19 mouse cellular contexts compared by ENCODE assay signal in the genomic region with DNA sequence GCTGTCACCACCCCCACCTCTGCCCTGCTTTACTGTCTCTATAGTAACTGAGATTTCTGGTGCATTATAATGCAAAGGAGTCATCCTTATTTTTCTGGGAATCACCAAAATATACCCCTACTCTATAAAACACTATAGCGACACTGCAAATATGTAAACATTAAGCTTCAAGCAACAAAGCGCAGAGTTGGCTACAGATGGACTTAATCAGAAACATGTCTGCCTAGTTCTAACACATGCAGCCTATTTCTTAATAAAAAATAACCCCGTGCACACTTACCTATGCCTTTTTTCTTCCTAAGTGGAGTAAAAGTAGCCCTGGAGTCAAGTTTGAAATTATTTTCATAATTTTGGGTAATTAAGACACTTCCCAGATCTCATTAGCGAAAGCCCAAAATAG.
DNase-seq lines count a peak whose midpoint lies in the region; ATAC-seq lines count a peak whose summit lies in the region.
"Had no signal": no experiment of that assay in that cellular context is flagged by ENCODE, and none has a peak within 500 bp of the region (broad histone marks: within the 10 kb centered on the region; RNA-seq: fewer than 3 reads in every experiment).

No protein-coding gene starts in this region.

- H3K9ac ChIP-seq in hindbrain, embryonic 14.5 days: no peak overlapping the region
- no peak overlapping the region for H3K9ac ChIP-seq in embryonic facial prominence, embryonic 12.5 days
- H3K9ac ChIP-seq in embryonic facial prominence, embryonic 15.5 days: no peak overlapping the region
- H3K9ac ChIP-seq in limb, embryonic 13.5 days: no peak overlapping the region
- H3K9ac ChIP-seq: hindbrain, embryonic 13.5 days; intestine, embryonic 15.5 days had no signal

- H3K27ac ChIP-seq in hindbrain, embryonic 10.5 days: 0 out of 2 replicates have a peak overlapping the region, but pooled peaks have one; percentile 42
- no peak overlapping the region for H3K27ac ChIP-seq in hindbrain, embryonic 14.5 days
- peak overlapping the region; percentile 26; the same call in 1 of the 2 replicates for H3K27ac ChIP-seq in embryonic facial prominence, embryonic 12.5 days
- peak overlapping the region; percentile 59; the same call in 1 of the 2 replicates for H3K27ac ChIP-seq in embryonic facial prominence, embryonic 15.5 days (replicated peaks)
- 0 out of 2 replicates have a peak overlapping the region, but pooled peaks have one; percentile 52 for H3K27ac ChIP-seq in limb, embryonic 13.5 days
- H3K27ac ChIP-seq: hindbrain, embryonic 13.5 days; intestine, embryonic 15.5 days had no signal

- H3K4me2 ChIP-seq in hindbrain, embryonic 14.5 days (replicated peaks): no peak overlapping the region
- no peak overlapping the region for H3K4me2 ChIP-seq in embryonic facial prominence, embryonic 12.5 days (replicated peaks)
- no peak overlapping the region for H3K4me2 ChIP-seq in embryonic facial prominence, embryonic 15.5 days (replicated peaks)
- no peak overlapping the region for H3K4me2 ChIP-seq in limb, embryonic 13.5 days (replicated peaks)
- H3K4me2 ChIP-seq: hindbrain, embryonic 13.5 days; intestine, embryonic 15.5 days had no signal

- no peak for DNase-seq in hindbrain, embryonic 10.5 days (ENCODE audit: low spot score)
- no peak for DNase-seq in hindbrain, embryonic 14.5 days (ENCODE audit: low spot score)
- DNase-seq in layer of hippocampus, postnatal 10 days (ENCODE audit: low spot score in 2 of 2): no peak
- DNase-seq in adrenal gland, adult 18-20 months (ENCODE audit: low spot score in 2 of 2): no peak
- DNase-seq in adipocyte (ENCODE audit: low spot score): no peak
- DNase-seq: adrenal gland, postnatal 10 days; cerebellum, adult 11 months; cerebellum, adult 8-10 months; cerebellum, postnatal 14 days; gastrocnemius, postnatal 36 days; heart, adult 18-20 months; heart, postnatal 10 days; heart, postnatal 4 days had no signal

- no peak for ATAC-seq in hindbrain, embryonic 14.5 days (ENCODE audit: low FRiP score)
- no peak for ATAC-seq in embryonic facial prominence, embryonic 12.5 days (ENCODE audit: insufficient number of reproducible peaks, insufficient read depth, low FRiP score, low TSS enrichment)
- ATAC-seq in embryonic facial prominence, embryonic 15.5 days (ENCODE audit: insufficient number of reproducible peaks, low FRiP score, low TSS enrichment, low read depth): no peak
- ATAC-seq in limb, embryonic 13.5 days (ENCODE audit: low FRiP score, low read depth): 0 out of 2 replicates have a peak, but pooled peaks have one; percentile 33
- ATAC-seq: intestine, embryonic 15.5 days had no signal

- H3K27me3 ChIP-seq in hindbrain, embryonic 10.5 days (ENCODE audit: insufficient read depth, poor library complexity, severe bottlenecking): no peaks in the 10 kb centered on the region
- H3K27me3 ChIP-seq in hindbrain, embryonic 14.5 days (ENCODE audit: control insufficient read depth, insufficient read depth, low read length): no peaks in the 10 kb centered on the region
- no peaks in the 10 kb centered on the region for H3K27me3 ChIP-seq in embryonic facial prominence, embryonic 12.5 days
- H3K27me3 ChIP-seq in embryonic facial prominence, embryonic 15.5 days: no peaks in the 10 kb centered on the region
- no peaks in the 10 kb centered on the region for H3K27me3 ChIP-seq in limb, embryonic 13.5 days
- H3K27me3 ChIP-seq: hindbrain, embryonic 13.5 days; intestine, embryonic 15.5 days had no signal

- peaks cover 32% of the 10 kb centered on the region for H3K4me1 ChIP-seq in hindbrain, embryonic 10.5 days (replicated peaks)
- H3K4me1 ChIP-seq in hindbrain, embryonic 14.5 days (replicated peaks; ENCODE audit: control insufficient read depth, insufficient read depth, low read length): 0 out of 2 replicates have a peak, but pooled peaks cover 2% of the 10 kb centered on the region
- peaks cover 36% of the 10 kb centered on the region for H3K4me1 ChIP-seq in embryonic facial prominence, embryonic 12.5 days
- H3K4me1 ChIP-seq in embryonic facial prominence, embryonic 15.5 days: peaks cover 20% of the 10 kb centered on the region
- H3K4me1 ChIP-seq in limb, embryonic 13.5 days: peaks cover 56% of the 10 kb centered on the region

- H3K36me3 ChIP-seq in hindbrain, embryonic 10.5 days: no peaks in the 10 kb centered on the region
- no peaks in the 10 kb centered on the region for H3K36me3 ChIP-seq in hindbrain, embryonic 14.5 days (replicated peaks; ENCODE audit: control insufficient read depth, insufficient read depth)
- no peaks in the 10 kb centered on the region for H3K36me3 ChIP-seq in embryonic facial prominence, embryonic 12.5 days
- H3K36me3 ChIP-seq in embryonic facial prominence, embryonic 15.5 days: no peaks in the 10 kb centered on the region
- H3K36me3 ChIP-seq in limb, embryonic 13.5 days: no peaks in the 10 kb centered on the region; the same call in 1 of the 2 replicates
- H3K36me3 ChIP-seq: hindbrain, embryonic 13.5 days; intestine, embryonic 15.5 days had no signal

- H3K4me3 ChIP-seq in hindbrain, embryonic 10.5 days: no peak overlapping the region
- H3K4me3 ChIP-seq in hindbrain, embryonic 14.5 days (replicated peaks; ENCODE audit: low read length): no peak overlapping the region
- H3K4me3 ChIP-seq in embryonic facial prominence, embryonic 12.5 days: no peak overlapping the region
- H3K4me3 ChIP-seq in embryonic facial prominence, embryonic 15.5 days (replicated peaks): no peak overlapping the region
- no peak overlapping the region for H3K4me3 ChIP-seq in limb, embryonic 13.5 days
- H3K4me3 ChIP-seq: heart, embryonic 10.5 days; hindbrain, embryonic 13.5 days; intestine, embryonic 15.5 days had no signal

- WGBS in hindbrain, embryonic 10.5 days: 85% methylated on average over 4 of the region's 4 CpGs
- 90% methylated on average over 4 of the region's 4 CpGs for WGBS in hindbrain, embryonic 14.5 days
- WGBS in embryonic facial prominence, embryonic 12.5 days: 31% methylated on average over 4 of the region's 4 CpGs
- WGBS in embryonic facial prominence, embryonic 15.5 days: 42% methylated on average over 4 of the region's 4 CpGs
- 32% methylated on average over 4 of the region's 4 CpGs for WGBS in limb, embryonic 13.5 days

- no peaks in the 10 kb centered on the region for H3K9me3 ChIP-seq in hindbrain, embryonic 10.5 days
- H3K9me3 ChIP-seq in hindbrain, embryonic 14.5 days (ENCODE audit: control insufficient read depth, low read length): no peaks in the 10 kb centered on the region
- H3K9me3 ChIP-seq in embryonic facial prominence, embryonic 12.5 days: no peaks in the 10 kb centered on the region
- no peaks in the 10 kb centered on the region for H3K9me3 ChIP-seq in embryonic facial prominence, embryonic 15.5 days (replicated peaks)
- H3K9me3 ChIP-seq in limb, embryonic 13.5 days: no peaks in the 10 kb centered on the region
- H3K9me3 ChIP-seq: heart, embryonic 10.5 days; hindbrain, embryonic 13.5 days; intestine, embryonic 15.5 days had no signal
